Mouse (Mus musculus): ENCODE data around the gene Nt5c3. TPM values are rescaled to one million over a fixed set of nuclear protein-coding genes. Genes with fewer than 3 reads are reported as not detected.
A peak's percentile ranks its signal among the peaks of the same experiment; 100 is the strongest.
"Not testable (repeated sequence)": the region's sequence is repeated elsewhere in the genome, so short reads cannot be mapped to it uniquely, and the experiment has no call there.

The Nt5c3 gene
- total and polyA plus RNA-seq, 2 experiments from 2014 or later: 38.4 to 155 TPM

DNA sequence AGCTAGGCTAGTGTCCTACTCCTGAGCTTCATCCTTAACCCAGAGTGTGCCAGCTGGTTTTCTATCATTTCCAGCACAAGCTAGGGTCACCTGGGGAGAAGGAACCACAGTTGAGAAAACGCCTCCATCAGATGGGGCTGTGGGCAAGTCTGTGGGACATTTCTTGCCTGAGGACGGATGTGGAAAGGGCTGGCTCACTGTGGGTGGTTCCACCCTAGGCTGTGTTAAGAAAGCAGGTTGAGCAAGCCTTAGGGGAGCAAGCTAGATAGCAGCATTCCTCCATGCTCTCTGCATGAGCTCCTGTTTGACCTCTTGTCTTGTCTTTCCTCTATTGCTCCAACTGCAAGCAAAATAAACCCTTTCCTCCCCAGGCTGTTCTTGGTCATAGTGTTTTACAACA is 33.0 kb downstream of the Nt5c3 start:
- no peak overlapping the region for H3K27ac ChIP-seq
- H3K4me2 ChIP-seq (ENCODE audit: low read depth, low read length): no peak overlapping the region
- no peaks in the 10 kb centered on the region for H3K27me3 ChIP-seq (ENCODE audit: insufficient read depth, low read length)
- no peak overlapping the region for H3K4me3 ChIP-seq (ENCODE audit: low read length)
- H3K9ac ChIP-seq (replicated peaks; ENCODE audit: low read length): no peak overlapping the region
- H3K36me3 ChIP-seq (ENCODE audit: insufficient read depth, low read length): peaks cover 27% of the 10 kb centered on the region
- no peak for TF ChIP-seq CTCF (IDR thresholded peaks at IDR 0.05; ENCODE audit: low read depth)
- DNase-seq (ENCODE audit: low spot score) (no peak), ATAC-seq (no peak)
- 90% methylated on average over 2 of the region's 2 CpGs for WGBS
- H3K4me1 ChIP-seq (ENCODE audit: insufficient read depth, low read length): no peaks in the 10 kb centered on the region
- H3K9me3 ChIP-seq (ENCODE audit: low read length): no peaks in the 10 kb centered on the region

DNA sequence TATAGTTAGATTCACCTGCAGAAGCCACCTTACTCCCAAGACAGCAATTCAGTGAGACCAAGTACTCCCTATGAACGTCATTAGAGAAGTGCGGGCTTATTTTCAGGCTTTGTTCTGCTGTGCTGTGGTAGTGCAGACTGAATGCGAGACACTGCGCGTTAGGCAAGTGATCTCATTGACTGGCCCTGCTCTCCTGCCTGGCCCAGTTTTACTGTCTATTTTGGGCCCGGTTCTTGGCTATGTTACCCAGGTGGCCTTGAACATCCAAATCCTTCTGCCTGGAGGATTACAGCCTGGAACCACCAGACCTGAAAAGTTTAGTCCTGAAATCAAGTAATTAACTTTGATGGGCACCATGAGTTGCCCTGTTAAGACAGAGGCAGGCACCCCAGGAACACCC is 35.2 kb downstream of the Nt5c3 start:
- Histone ChIP-seq H3K9ac (replicated peaks; ENCODE audit: low read length) (no peak overlapping the region), H3K27me3 (ENCODE audit: insufficient read depth, low read length) (no peaks in the 10 kb centered on the region), H3K4me3 (ENCODE audit: low read length) (no peak overlapping the region), H3K4me2 (ENCODE audit: low read depth, low read length) (no peak overlapping the region), H3K9me3 (ENCODE audit: low read length) (no peaks in the 10 kb centered on the region), H3K4me1 (ENCODE audit: insufficient read depth, low read length) (no peaks in the 10 kb centered on the region), H3K27ac (no peak overlapping the region), H3K36me3 (ENCODE audit: insufficient read depth, low read length) (peaks cover 30% of the 10 kb centered on the region)
- no peak for TF ChIP-seq CTCF (IDR thresholded peaks at IDR 0.05; ENCODE audit: low read depth)
- 89% methylated on average over 6 of the region's 6 CpGs for WGBS
- no peak for ATAC-seq
- DNase-seq (ENCODE audit: low spot score): no peak

DNA sequence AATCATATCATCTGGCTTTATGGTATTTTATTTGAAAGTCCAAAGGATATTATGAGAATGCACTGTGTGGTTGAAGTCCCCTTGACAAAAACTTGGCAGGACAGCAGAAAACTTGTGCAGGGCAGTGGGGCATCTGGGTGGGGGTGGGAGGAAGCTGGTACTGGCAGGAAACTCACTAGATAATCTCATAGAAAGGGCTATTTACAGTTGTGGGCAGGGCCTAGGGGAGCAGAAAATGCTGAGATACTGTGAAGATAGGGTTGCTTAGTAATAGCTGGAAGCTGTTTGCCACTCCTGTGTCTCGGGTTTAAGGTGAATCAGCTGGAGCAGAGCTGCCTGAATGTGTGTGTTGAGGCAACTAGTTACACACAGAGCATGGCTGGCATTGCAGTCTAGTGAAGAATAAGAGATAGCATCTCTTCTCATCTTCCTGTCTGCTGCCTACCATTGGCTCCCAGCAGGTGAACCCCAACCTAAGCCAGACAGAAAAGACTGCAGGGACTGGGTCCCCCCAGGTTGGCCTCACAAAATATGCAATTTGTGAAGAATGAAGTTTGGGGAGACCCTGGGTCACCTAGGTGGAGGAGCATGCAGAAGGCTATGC is 44.3 kb downstream of the Nt5c3 start:
- no peak for TF ChIP-seq CTCF (IDR thresholded peaks at IDR 0.05; ENCODE audit: low read depth)
- DNase-seq (ENCODE audit: low spot score) (no peak), ATAC-seq (peak; percentile 31; the same call in 1 of the 2 replicates)
- no peaks in the 10 kb centered on the region for H3K4me1 ChIP-seq (ENCODE audit: insufficient read depth, low read length)
- no peak overlapping the region for H3K4me2 ChIP-seq (ENCODE audit: low read depth, low read length)
- no peak overlapping the region for H3K27ac ChIP-seq
- H3K9ac ChIP-seq (replicated peaks; ENCODE audit: low read length): no peak overlapping the region
- H3K4me3 ChIP-seq (ENCODE audit: low read length): no peak overlapping the region
- H3K27me3 ChIP-seq (ENCODE audit: insufficient read depth, low read length): no peaks in the 10 kb centered on the region
- H3K36me3 ChIP-seq (ENCODE audit: insufficient read depth, low read length): peaks cover 13% of the 10 kb centered on the region; the same call in 1 of the 2 replicates
- WGBS: 69% methylated on average over 1 of the region's 1 CpGs
- no peaks in the 10 kb centered on the region for H3K9me3 ChIP-seq (ENCODE audit: low read length)

DNA sequence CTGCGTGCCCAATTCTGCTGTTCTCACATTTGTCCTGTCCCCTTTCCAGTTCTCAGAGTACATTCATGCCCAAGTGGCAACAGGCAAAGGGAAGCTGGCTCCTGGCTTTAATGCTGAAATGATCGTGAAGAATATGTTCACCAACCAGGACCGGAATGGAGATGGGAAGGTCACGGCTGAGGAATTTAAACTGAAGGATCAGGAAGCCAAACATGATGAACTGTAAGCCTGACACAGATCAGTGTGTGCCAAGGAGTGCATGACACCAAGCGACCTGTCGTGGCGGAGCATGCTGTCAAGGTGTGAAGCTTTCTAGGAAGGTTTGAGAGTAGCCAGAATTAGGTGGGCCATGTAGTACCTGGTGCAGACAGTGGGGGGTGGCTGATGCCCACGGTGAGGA is 45.7 kb downstream of the Nt5c3 start:
- no peaks in the 10 kb centered on the region for H3K27me3 ChIP-seq (ENCODE audit: insufficient read depth, low read length)
- H3K36me3 ChIP-seq (ENCODE audit: insufficient read depth, low read length): peaks cover 5% of the 10 kb centered on the region; the same call in 1 of the 2 replicates
- WGBS: 91% methylated on average over 8 of the region's 8 CpGs
- no peaks in the 10 kb centered on the region for H3K4me1 ChIP-seq (ENCODE audit: insufficient read depth, low read length)
- DNase-seq (ENCODE audit: low spot score) (no peak), ATAC-seq (no peak)
- no peak overlapping the region for H3K9ac ChIP-seq (replicated peaks; ENCODE audit: low read length)
- H3K9me3 ChIP-seq (ENCODE audit: low read length): no peaks in the 10 kb centered on the region
- H3K4me3 ChIP-seq (ENCODE audit: low read length): no peak overlapping the region
- H3K4me2 ChIP-seq (ENCODE audit: low read depth, low read length): no peak overlapping the region
- H3K27ac ChIP-seq: no peak overlapping the region
- TF ChIP-seq CTCF (IDR thresholded peaks at IDR 0.05; ENCODE audit: low read depth): peak; percentile 26; the same call in 1 of the 2 replicates

DNA sequence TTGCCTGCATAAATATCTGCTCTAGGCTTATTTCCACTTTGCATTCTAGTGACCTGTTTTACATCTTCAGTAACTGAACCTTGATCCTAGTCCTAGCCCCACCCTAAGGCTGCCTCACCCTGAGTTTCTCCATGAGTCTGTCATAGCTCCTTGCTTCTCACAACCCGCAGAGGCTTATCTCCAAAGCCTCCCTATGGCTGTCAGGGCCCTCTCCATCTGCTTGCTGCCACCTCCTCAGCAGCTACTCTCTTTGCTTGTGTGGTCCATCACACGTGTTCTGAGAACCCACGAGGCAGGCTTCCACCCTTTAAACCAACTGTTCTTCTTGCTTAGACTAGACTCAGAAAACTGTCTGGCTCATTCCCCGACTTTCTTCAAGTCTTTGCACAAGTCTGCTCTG is 46.9 kb downstream of the Nt5c3 start:
- TF ChIP-seq CTCF (IDR thresholded peaks at IDR 0.05; ENCODE audit: low read depth): no peak
- H3K36me3 ChIP-seq (ENCODE audit: insufficient read depth, low read length): peaks cover 5% of the 10 kb centered on the region; the same call in 1 of the 2 replicates
- WGBS: 90% methylated on average over 4 of the region's 4 CpGs
- no peak for ATAC-seq
- H3K4me2 ChIP-seq (ENCODE audit: low read depth, low read length): no peak overlapping the region
- no peaks in the 10 kb centered on the region for H3K4me1 ChIP-seq (ENCODE audit: insufficient read depth, low read length)
- no peak overlapping the region for H3K9ac ChIP-seq (replicated peaks; ENCODE audit: low read length)
- no peaks in the 10 kb centered on the region for H3K27me3 ChIP-seq (ENCODE audit: insufficient read depth, low read length)
- H3K9me3 ChIP-seq (ENCODE audit: low read length): no peaks in the 10 kb centered on the region
- DNase-seq (ENCODE audit: low spot score): no peak
- no peak overlapping the region for H3K27ac ChIP-seq
- no peak overlapping the region for H3K4me3 ChIP-seq (ENCODE audit: low read length)

DNA sequence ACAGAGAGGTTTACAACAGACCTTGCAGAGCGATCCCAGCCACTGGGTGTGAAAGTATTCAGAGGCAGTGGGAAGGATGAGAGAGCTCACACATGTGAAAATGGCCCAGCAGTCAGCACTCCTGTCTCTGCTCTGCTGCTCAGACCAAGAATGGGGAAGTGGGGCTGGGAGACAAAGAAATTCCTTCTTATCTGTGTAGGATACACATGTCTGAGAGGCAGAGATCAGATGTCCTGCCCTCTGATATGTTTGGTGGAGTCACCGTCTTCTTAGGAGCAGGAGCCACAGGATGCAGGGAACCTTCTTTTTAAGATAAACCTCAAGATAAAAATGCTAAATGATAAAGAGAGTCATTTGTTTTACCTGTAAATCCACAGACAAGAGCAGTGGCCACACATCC is 53.7 kb downstream of the Nt5c3 start:
- Histone ChIP-seq H3K9me3 (ENCODE audit: low read length) (no peaks in the 10 kb centered on the region), H3K4me1 (ENCODE audit: insufficient read depth, low read length) (no peaks in the 10 kb centered on the region), H3K27ac (no peak overlapping the region), H3K4me2 (ENCODE audit: low read depth, low read length) (no peak overlapping the region), H3K36me3 (ENCODE audit: insufficient read depth, low read length) (no peaks in the 10 kb centered on the region), H3K4me3 (ENCODE audit: low read length) (no peak overlapping the region), H3K27me3 (ENCODE audit: insufficient read depth, low read length) (no peaks in the 10 kb centered on the region), H3K9ac (replicated peaks; ENCODE audit: low read length) (no peak overlapping the region)
- ATAC-seq: no peak
- TF ChIP-seq CTCF (IDR thresholded peaks at IDR 0.05; ENCODE audit: low read depth): no peak
- no peak for DNase-seq (ENCODE audit: low spot score)
- WGBS: 85% methylated on average over 2 of the region's 2 CpGs

DNA sequence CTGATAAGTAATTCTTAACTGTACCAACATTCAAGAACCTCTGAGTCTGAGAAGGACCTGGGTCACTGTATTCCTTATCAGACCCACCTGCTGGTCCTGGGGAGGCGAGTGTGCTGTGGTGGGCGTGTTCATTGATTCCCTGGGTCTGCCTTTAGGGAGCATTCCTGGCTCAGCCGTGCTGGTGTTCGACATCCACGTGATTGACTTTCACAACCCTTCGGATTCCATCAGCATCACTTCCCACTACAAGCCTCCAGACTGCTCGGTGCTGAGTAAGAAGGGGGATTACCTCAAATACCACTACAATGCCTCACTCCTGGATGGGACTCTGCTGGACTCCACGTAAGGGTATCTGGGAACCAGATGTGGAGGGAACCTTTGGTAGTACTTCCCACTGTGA is 55.2 kb downstream of the Nt5c3 start:
- Histone ChIP-seq H3K9ac (replicated peaks; ENCODE audit: low read length) (no peak overlapping the region), H3K4me2 (ENCODE audit: low read depth, low read length) (no peak overlapping the region), H3K27me3 (ENCODE audit: insufficient read depth, low read length) (no peaks in the 10 kb centered on the region), H3K36me3 (ENCODE audit: insufficient read depth, low read length) (no peaks in the 10 kb centered on the region), H3K9me3 (ENCODE audit: low read length) (no peaks in the 10 kb centered on the region), H3K27ac (no peak overlapping the region), H3K4me1 (ENCODE audit: insufficient read depth, low read length) (no peaks in the 10 kb centered on the region), H3K4me3 (ENCODE audit: low read length) (no peak overlapping the region)
- TF ChIP-seq CTCF (IDR thresholded peaks at IDR 0.05; ENCODE audit: low read depth): no peak
- 79% methylated on average over 8 of the region's 8 CpGs for WGBS
- DNase-seq (ENCODE audit: low spot score) (no peak), ATAC-seq (no peak)

DNA sequence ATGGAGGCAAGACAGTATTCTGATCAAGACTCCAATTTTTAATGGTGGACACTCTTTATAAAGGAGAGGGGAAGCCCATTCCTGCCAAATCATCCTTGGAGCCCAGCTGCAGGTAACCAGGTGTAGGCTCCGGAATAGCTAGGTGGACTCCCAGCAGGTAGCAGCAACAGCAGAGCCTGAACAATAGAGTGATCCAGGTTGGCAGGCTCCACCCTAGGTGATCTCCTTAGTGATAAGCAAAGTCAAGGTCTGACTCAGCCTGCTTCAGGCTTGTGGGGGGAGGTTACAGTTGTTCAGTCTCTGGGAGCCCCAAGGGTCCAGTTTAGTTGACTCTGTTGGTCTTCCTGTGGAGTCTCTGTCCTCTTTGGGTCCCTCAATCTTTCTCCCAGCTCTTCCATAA is 56.8 kb downstream of the Nt5c3 start:
- H3K4me2 ChIP-seq (ENCODE audit: low read depth, low read length); H3K27me3 ChIP-seq (ENCODE audit: insufficient read depth, low read length); H3K9ac ChIP-seq (replicated peaks; ENCODE audit: low read length); H3K27ac ChIP-seq; H3K36me3 ChIP-seq (ENCODE audit: insufficient read depth, low read length); ATAC-seq; H3K4me1 ChIP-seq (ENCODE audit: insufficient read depth, low read length); H3K4me3 ChIP-seq (ENCODE audit: low read length); H3K9me3 ChIP-seq (ENCODE audit: low read length); DNase-seq (ENCODE audit: low spot score): not testable (repeated sequence)
- 95% methylated on average over 1 of the region's 1 CpGs for WGBS
